Mouse (Mus musculus): ENCODE data around the gene Itga5.
A peak's percentile ranks its signal among the peaks of the same experiment; 100 is the strongest.

The Itga5 gene

GRCm38 (mm10) chr15:103340786-103341185, 25.8 kb downstream of the Itga5 start:
- no peak for DNase-seq (ENCODE audit: low spot score in 2 of 2)

- no peak for DNase-seq (ENCODE audit: low spot score in 2 of 2)
Measured at GRCm38 (mm10) chr15:103339961-103340337, 26.6 kb downstream of the Itga5 start, which contains the start of gene Zfp385a. Zfp385a (minus strand) TSS chr15:103340093.

- no peak for DNase-seq (ENCODE audit: low spot score in 2 of 2)
Measured at GRCm38 (mm10) chr15:103339166-103339960, 27.2 kb downstream of the Itga5 start.

- DNase-seq (ENCODE audit: low spot score in 2 of 2) = no peak
Measured at GRCm38 (mm10) chr15:103338829-103339165, 27.8 kb downstream of the Itga5 start.

- DNase-seq (ENCODE audit: low spot score in 2 of 2) = no peak
Measured at GRCm38 (mm10) chr15:103336996-103337667, 29.4 kb downstream of the Itga5 start.

- DNase-seq (ENCODE audit: low spot score in 2 of 2) = no peak
Measured at GRCm38 (mm10) chr15:103335488-103336235, 30.9 kb downstream of the Itga5 start.

GRCm38 (mm10) chr15:103335040-103335439, 31.5 kb downstream of the Itga5 start:
- DNase-seq (ENCODE audit: low spot score in 2 of 2) = no peak

GRCm38 (mm10) chr15:103334194-103334593, 32.4 kb downstream of the Itga5 start:
- no peak for DNase-seq (ENCODE audit: low spot score in 2 of 2)

- peak in 1 of 2 experiments; percentile 63 for DNase-seq (ENCODE audit: low spot score in 2 of 2)
Measured at GRCm38 (mm10) chr15:103333738-103334137, 32.8 kb downstream of the Itga5 start.

- DNase-seq (ENCODE audit: low spot score in 2 of 2) = no peak
Measured at GRCm38 (mm10) chr15:103333081-103333615, 33.4 kb downstream of the Itga5 start.

- peak; percentile 88 to 90 for DNase-seq (ENCODE audit: low spot score in 2 of 2)
Measured at GRCm38 (mm10) chr15:103323455-103324247, 42.9 kb downstream of the Itga5 start.

- no peak for DNase-seq (ENCODE audit: low spot score in 2 of 2)
Measured at GRCm38 (mm10) chr15:103323070-103323454, 43.5 kb downstream of the Itga5 start.

GRCm38 (mm10) chr15:103322396-103322795, 44.2 kb downstream of the Itga5 start:
- no peak for DNase-seq (ENCODE audit: low spot score in 2 of 2)

GRCm38 (mm10) chr15:103321076-103321475, 45.5 kb downstream of the Itga5 start:
- no peak for DNase-seq (ENCODE audit: low spot score in 2 of 2)

GRCm38 (mm10) chr15:103318201-103318816, 48.3 kb downstream of the Itga5 start:
- peak; percentile 65 to 78 for DNase-seq (ENCODE audit: low spot score in 2 of 2)

- DNase-seq (ENCODE audit: low spot score in 2 of 2) = no peak
Measured at GRCm38 (mm10) chr15:103317731-103318130, 48.8 kb downstream of the Itga5 start.

- DNase-seq (ENCODE audit: low spot score in 2 of 2) = peak in 1 of 2 experiments; percentile 70
Measured at GRCm38 (mm10) chr15:103317120-103317519, 49.4 kb downstream of the Itga5 start.

- peak; percentile 87 to 90 for DNase-seq (ENCODE audit: low spot score in 2 of 2)
Measured at GRCm38 (mm10) chr15:103315979-103316776, 50.4 kb downstream of the Itga5 start.

GRCm38 (mm10) chr15:103315011-103315502, 51.5 kb downstream of the Itga5 start:
- peak in 1 of 2 experiments; percentile 74 for DNase-seq (ENCODE audit: low spot score in 2 of 2)

- no peak for DNase-seq (ENCODE audit: low spot score in 2 of 2)
Measured at GRCm38 (mm10) chr15:103314181-103314580, 52.4 kb downstream of the Itga5 start.

Data from heart, adult 9 months (tissue).